Mouse (Mus musculus): ENCODE measurements around the gene Txlnb. TPM values are rescaled to one million over a fixed set of nuclear protein-coding genes. Genes with fewer than 3 reads are reported as not detected.

Gene Txlnb
- not detected for total RNA-seq (2023)

DNA sequence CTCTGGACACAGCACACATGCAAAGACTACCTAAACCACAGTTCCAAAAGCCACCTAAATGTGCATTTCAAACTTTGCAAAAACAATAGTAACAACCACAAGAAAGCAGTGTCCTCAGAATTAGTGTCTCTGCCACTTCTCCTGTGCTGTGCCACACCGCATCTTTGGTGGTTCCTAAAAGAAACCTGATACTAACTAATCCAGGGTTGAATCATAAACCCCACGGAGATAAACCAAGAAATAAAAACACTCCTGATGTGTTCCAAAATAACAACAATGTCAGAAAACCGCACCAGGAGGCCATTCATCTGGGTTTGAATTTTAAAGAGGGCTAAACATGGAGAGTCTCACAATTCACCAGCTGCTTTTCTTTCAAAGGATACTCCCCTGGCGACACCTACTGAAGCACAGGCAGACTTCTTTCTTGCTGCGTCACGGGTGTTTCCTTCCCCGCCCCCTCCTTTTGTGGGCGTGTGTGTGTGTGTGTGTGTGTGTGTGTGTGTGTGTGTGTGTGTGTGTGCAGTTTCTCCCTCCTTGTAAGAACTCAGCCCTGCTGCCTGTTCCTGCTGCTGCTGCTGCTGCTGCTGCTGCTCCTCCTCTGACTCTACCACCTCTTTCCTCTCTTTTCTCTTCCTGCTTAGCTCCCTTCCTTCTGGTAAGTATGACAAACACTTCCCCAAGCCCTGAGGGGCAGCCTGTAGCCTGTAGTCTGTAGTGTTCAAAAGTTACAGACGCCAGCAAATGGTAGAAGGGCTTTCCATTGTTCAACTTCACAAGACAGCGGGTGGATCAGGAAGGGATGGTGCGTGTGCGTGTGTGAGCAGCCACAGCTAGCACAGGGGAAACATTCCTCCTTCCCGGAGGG is at the start of gene Txlnb:
Gene Txlnb (plus strand): TSS at position 460 of the 865 bp plus-strand sequence.

Other genes with a start within 250 kb of the Txlnb start
- 115 TPM for gene Cited2, start 73.0 kb upstream of the Txlnb start, total RNA-seq (2023)
- gene Heca, start 151.8 kb downstream of the Txlnb start, total RNA-seq (2023): 104 TPM
- gene Abracl, start 227.1 kb downstream of the Txlnb start, total RNA-seq (2023): 104 TPM